Mouse (Mus musculus): ENCODE measurements around the gene Ebi3.
"Not testable (repeated sequence)": the region's sequence is repeated elsewhere in the genome, so short reads cannot be mapped to it uniquely, and the experiment has no call there.

Gene Ebi3

GRCm38 (mm10) chr17:55952447-55953027, at the start of gene Ebi3:
Ebi3 (plus strand) TSS chr17:55952640.
- no peak for DNase-seq

GRCm38 (mm10) chr17:55903087-55903486, 49.4 kb upstream of the Ebi3 start:
- no peak for DNase-seq

GRCm38 (mm10) chr17:55903687-55904086, 48.8 kb upstream of the Ebi3 start:
- DNase-seq: peak; percentile 57

- peak; percentile 2 for DNase-seq
These were observed 48.3 kb upstream of the Ebi3 start for GRCm38 (mm10) chr17:55904131-55904530.

GRCm38 (mm10) chr17:55906669-55907068, 45.8 kb upstream of the Ebi3 start:
- DNase-seq: no peak

- DNase-seq: peak; percentile 74
These were observed 20.6 kb upstream of the Ebi3 start for GRCm38 (mm10) chr17:55931553-55932502.

GRCm38 (mm10) chr17:55932635-55933034, 19.8 kb upstream of the Ebi3 start:
- DNase-seq: no peak

- no peak for DNase-seq
These were observed 19.2 kb upstream of the Ebi3 start for GRCm38 (mm10) chr17:55933191-55933590.

GRCm38 (mm10) chr17:55944387-55944865, 8.0 kb upstream of the Ebi3 start:
- not testable (repeated sequence) for DNase-seq

GRCm38 (mm10) chr17:55944866-55945682, 7.4 kb upstream of the Ebi3 start:
- DNase-seq: peak; percentile 95

GRCm38 (mm10) chr17:55945696-55946095, 6.7 kb upstream of the Ebi3 start:
- DNase-seq: no peak

- no peak for DNase-seq
These were observed 3.8 kb upstream of the Ebi3 start for GRCm38 (mm10) chr17:55948647-55949046.

GRCm38 (mm10) chr17:55949400-55949799, 3.0 kb upstream of the Ebi3 start, which contains the start of gene Zfp119b:
Zfp119b (minus strand) TSS chr17:55949500.
- DNase-seq: no peak

GRCm38 (mm10) chr17:55950601-55951000, 1.8 kb upstream of the Ebi3 start:
- no peak for DNase-seq

- DNase-seq: no peak
These were observed 399 bp upstream of the Ebi3 start for GRCm38 (mm10) chr17:55952041-55952440.

- DNase-seq: no peak
These were observed 1.3 kb downstream of the Ebi3 start for GRCm38 (mm10) chr17:55953751-55954150.

GRCm38 (mm10) chr17:55954229-55954628, 1.8 kb downstream of the Ebi3 start:
- DNase-seq: no peak

GRCm38 (mm10) chr17:55956129-55956528, 3.7 kb downstream of the Ebi3 start:
- peak; percentile 87 for DNase-seq

GRCm38 (mm10) chr17:55956591-55956990, 4.2 kb downstream of the Ebi3 start:
- no peak for DNase-seq

GRCm38 (mm10) chr17:55957168-55957567, 4.7 kb downstream of the Ebi3 start:
- DNase-seq: peak; percentile 78

- no peak for DNase-seq
These were observed 5.5 kb downstream of the Ebi3 start for GRCm38 (mm10) chr17:55957726-55958583.

GRCm38 (mm10) chr17:55958584-55958886, 6.1 kb downstream of the Ebi3 start:
- no peak for DNase-seq
